Mouse (Mus musculus) left cerebral cortex, postnatal 14 days (tissue): Measurements from ENCODE around the gene Lgals4. TPM values are rescaled to one million over a fixed set of nuclear protein-coding genes. Genes with fewer than 3 reads are reported as not detected.
"Not testable (repeated sequence)": the region's sequence is repeated elsewhere in the genome, so short reads cannot be mapped to it uniquely, and the experiment has no call there.

ENCODE experiments used
- DNase-seq, 2 experiments: peaks; one replicate each; pipeline ENCODE4 v3.0.0; 2021 to 2022; ENCODE audit warnings: low spot score in 2 of 2, mixed read lengths in 1 of 2
- intact Hi-C: fragments of 180-260 bp; cut with DNase I; formaldehyde crosslinking; loops from one replicate; pipeline ENCODE4 v1.15.1; 2025
- total RNA-seq, 2 experiments: library from RNA; stranded (reverse); gene quantifications; 2 replicates each; pipeline ENCODE4 v1.2.3; 2021

Gene Lgals4
- total RNA-seq, 2 experiments from 2014 or later: 2.6 TPM

DNA sequence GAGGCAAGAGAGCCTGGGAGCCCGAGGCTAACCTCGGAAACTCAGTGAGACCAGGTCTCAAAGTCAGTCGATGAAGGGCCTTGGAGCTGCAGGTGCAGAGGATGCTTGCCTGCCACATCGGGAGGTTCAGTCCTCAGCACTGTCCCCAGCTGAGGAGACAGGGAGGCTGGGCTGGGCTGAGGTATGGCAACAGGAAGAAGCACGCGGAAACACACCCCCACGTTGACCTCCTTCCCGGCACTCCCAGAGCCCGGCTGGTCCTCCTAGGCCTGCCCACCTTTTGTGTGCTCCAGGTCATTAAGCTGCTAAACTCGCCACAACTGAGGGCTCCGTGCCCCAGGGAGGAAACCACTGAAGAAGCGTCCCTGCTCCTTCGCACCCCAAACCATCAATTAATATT lies 47.5 kb downstream of the Lgals4 start, which contains the start of gene Capn12:
TSS of gene Capn12 (plus strand) at position 224 of the 400 bp plus-strand sequence.
- DNase-seq: no peak
- intact Hi-C loops: no loop called here

DNA sequence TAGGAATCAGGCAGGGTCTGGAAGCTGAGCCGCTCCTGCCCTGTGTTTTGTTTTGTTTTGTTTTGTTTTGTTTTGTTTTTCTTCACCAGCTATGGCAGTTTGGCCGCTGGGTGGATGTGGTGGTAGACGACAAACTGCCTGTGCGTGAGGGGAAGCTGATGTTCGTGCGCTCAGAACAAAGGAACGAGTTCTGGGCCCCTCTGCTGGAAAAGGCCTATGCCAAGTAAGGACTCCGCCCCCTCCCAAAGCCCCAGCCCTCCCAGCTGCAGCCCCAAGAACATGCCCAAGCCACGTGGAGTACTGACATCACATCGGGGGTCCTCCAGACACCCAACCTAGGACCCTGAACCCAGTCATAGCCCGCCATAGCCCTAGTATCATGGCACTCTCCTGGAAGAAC lies 49.4 kb downstream of the Lgals4 start:
- intact Hi-C loops: no loop called here
- DNase-seq: no peak

DNA sequence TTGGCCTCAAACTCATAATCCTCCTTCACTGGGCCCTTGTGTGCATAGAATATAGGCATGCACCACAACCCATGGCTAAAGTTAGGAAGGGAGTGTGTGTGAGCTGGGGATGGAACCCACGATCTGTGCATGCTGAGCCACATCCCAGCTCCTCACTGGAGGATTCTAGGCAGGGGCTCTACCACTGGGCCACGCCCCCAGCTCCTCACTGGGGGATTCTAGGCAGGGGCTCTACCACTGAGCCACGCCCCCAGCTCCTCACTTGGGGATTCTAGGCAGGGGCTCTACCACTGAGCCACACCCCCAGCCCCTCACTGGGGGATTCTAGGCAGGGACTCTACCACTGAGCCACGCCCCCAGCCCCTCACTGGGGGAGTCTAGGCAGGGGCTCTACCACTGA lies 50.0 kb downstream of the Lgals4 start:
- DNase-seq, intact Hi-C loops: not testable (repeated sequence)

DNA sequence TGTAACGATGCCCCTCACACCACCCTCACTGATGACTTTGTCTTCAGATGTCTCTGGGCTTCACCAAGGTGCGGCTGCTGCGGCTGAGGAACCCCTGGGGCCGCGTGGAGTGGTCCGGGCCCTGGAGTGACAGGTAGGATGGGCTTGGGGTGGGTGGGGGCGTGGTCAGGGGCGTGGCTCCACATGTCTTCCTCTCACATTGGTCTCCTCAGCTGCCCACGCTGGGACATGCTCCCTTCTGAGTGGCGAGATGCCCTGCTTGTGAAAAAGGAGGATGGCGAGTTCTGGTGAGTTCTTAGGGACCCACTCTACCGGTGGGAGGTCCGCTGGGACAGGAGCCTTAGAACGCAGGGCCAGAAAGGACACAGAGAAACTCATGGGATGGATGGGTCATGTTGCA lies 52.8 kb downstream of the Lgals4 start:
- intact Hi-C loops: no loop called here
- DNase-seq: no peak

DNA sequence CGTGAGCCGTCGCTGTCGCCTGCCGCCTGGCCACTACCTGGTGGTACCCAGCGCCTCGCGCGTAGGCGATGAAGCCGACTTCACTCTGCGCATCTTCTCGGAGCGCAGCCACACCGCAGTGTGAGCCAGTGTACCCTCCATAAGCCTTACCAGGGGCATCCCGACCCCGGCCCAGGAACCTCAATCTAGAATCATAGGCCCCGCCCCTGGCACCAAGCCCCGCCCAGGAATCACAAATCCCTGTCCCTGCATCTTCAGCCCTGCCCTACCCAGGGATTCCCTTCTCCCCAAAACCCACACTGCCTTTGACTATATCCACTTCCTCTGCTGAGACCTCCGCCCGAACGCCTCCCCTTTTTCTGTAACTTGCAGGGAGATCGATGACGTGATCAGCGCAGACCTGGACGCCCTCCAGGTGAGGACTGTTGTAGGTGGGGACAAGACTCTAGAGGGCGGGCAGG lies 55.1 kb downstream of the Lgals4 start:
- intact Hi-C loops: no loop called here
- no peak for DNase-seq

Other genes with a start within 250 kb of the Lgals4 start
- 10 to 100 TPM; 59.8 to 61.6 TPM for gene Samd4b, start 235.7 kb upstream of the Lgals4 start, total RNA-seq
- gene Pak4, start 235.7 kb upstream of the Lgals4 start, total RNA-seq: 1 to 10 TPM; 8.7 to 10.0 TPM
- gene Acp7, start 202.5 kb upstream of the Lgals4 start, total RNA-seq: 1 to 10 TPM in 1 of 2 experiments, under 1 TPM in 1; 0.53 to 1.1 TPM
- gene Fbxo27, start 141.0 kb upstream of the Lgals4 start, total RNA-seq: 10 to 100 TPM; 16.9 to 19.9 TPM
- gene Fbxo17, start 117.0 kb upstream of the Lgals4 start, total RNA-seq: under 1 TPM; 0.88 to 0.93 TPM
- gene Mrps12, start 92.0 kb upstream of the Lgals4 start, total RNA-seq: 10 to 100 TPM; 60.4 to 66.5 TPM
- gene Sars2, start 91.9 kb upstream of the Lgals4 start, total RNA-seq: 10 to 100 TPM; 13.0 to 17.9 TPM
- 1 to 10 TPM; 1.3 TPM for gene Ccer2, start 77.7 kb upstream of the Lgals4 start, total RNA-seq
- gene Sirt2, start 67.1 kb upstream of the Lgals4 start, total RNA-seq: 100 to 1,000 TPM; 189 to 230 TPM
- 10 to 100 TPM; 39.3 to 39.6 TPM for gene Nfkbib, start 66.3 kb upstream of the Lgals4 start, total RNA-seq
- 1 to 10 TPM; 1.6 to 2.5 TPM for gene Rinl, start 44.9 kb upstream of the Lgals4 start, total RNA-seq
- 100 to 1,000 TPM; 401 to 422 TPM for gene Hnrnpl, start 25.3 kb upstream of the Lgals4 start, total RNA-seq
- gene Ech1, start 8.6 kb upstream of the Lgals4 start, total RNA-seq: 10 to 100 TPM; 43.6 to 44.2 TPM
- under 1 TPM in 1 of 2 experiments, not detected in 1; 0.47 TPM for gene Lgals7, start 30.0 kb downstream of the Lgals4 start, total RNA-seq
- gene Capn12, start 47.6 kb downstream of the Lgals4 start, total RNA-seq: 1 to 10 TPM in 1 of 2 experiments, under 1 TPM in 1; 0.59 to 1.3 TPM
- 100 to 1,000 TPM; 177 to 205 TPM for gene Actn4, start 128.5 kb downstream of the Lgals4 start, total RNA-seq
- 100 to 1,000 TPM; 163 to 174 TPM for gene Eif3k, start 148.0 kb downstream of the Lgals4 start, total RNA-seq
- 1 to 10 TPM; 2.0 to 3.7 TPM for gene Map4k1, start 148.2 kb downstream of the Lgals4 start, total RNA-seq